Mouse (Mus musculus) E14TG2a.4 (cell line): ENCODE results near the gene Fer.

Experiments
- CTCF ChIP-seq: conservative IDR thresholded peaks from 2 replicates; pipeline ENCODE4 v1.5.1; 2014; ENCODE audit warnings: low read length
- NANOG ChIP-seq: IDR thresholded peaks from 2 replicates; pipeline ENCODE4 v1.6.1; 2014; ENCODE audit warnings: borderline replicate concordance, low read length, mixed read lengths
- POU5F1 ChIP-seq: IDR thresholded peaks from 2 replicates; pipeline ENCODE4 v1.6.1; 2014; ENCODE audit warnings: low read length, borderline replicate concordance

DNA sequence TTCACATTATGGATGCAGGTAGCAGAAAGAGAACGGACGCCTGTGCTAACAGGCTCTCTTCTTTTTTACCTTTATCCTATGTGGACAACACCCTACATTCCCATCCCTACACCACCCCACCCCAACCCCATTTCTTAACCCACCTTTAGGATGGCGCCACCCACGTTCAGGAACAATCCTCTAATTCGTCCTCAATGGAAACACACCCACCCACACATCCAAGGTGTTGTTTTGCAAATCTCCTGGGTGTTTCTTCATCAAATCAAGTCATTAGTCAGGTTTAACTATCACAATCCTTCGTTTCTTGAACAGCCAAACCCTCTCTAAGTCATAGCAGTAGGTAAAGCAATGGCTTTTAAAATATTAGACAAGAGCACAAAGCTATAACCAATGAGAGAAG lies 49.3 kb upstream of the Fer start:
- TF ChIP-seq CTCF, result no peak
- TF ChIP-seq NANOG, result peak; percentile 89
- no peak for TF ChIP-seq POU5F1
